Mouse (Mus musculus): Measurements from ENCODE around the gene Clic4. TPM values are rescaled to one million over a fixed set of nuclear protein-coding genes. Genes with fewer than 3 reads are reported as not detected.

Clic4 gene
- polyA plus RNA-seq, 1 experiment: 34.8 TPM

DNA sequence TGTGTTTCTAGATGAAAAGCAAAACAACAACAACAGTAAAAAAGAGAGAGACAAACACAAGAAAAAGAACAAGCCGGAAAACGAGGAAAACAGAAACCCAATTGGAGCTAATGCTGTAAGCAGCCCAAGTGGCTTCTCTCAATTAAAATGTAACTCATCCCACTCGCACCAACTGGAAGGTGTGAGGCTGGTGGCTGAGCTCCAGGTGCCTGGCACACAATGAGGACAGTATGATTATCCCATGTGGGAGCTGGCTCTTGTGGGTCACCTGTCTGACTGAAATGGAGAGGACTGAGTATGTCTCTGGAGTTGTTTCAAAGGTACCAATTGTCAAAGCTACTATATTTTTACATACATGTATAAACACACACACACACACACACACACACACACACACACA is 41.5 kb downstream of the Clic4 start:
- WGBS: 94% methylated on average over 3 of the region's 3 CpGs
- H3K27ac ChIP-seq (ENCODE audit: control insufficient read depth, insufficient read depth, low read depth, low read length, poor library complexity): no peak overlapping the region
- TF ChIP-seq CTCF (IDR thresholded peaks at IDR 0.05; ENCODE audit: control insufficient read depth, insufficient read depth, low read length) (no peak), POLR2A (IDR thresholded peaks at IDR 0.05; ENCODE audit: borderline replicate concordance, control insufficient read depth, low read depth, low read length) (no peak)
- H3K4me1 ChIP-seq (ENCODE audit: control insufficient read depth, insufficient read depth, low read length): no peaks in the 10 kb centered on the region
- H3K4me3 ChIP-seq (replicated peaks; ENCODE audit: control insufficient read depth, low read depth, low read length): no peak overlapping the region

DNA sequence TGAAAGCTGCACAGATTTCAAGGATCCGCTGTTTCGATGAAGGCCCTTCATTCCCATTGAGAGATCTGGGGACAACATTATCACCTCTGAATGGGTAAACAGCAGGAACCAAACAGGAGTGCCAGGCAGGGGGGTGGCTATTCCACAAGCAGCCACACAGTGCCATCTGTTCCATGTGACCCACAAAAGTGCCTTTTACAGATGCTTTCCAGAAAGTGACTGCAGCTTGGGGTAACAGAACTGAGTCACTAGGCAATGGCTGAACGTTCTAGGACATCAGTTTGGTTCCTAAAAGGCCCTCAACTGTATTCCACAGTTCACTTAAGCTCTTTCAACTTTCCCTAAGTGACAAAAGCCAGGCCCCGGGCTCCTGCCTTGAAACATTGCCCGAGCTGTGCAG is 42.0 kb downstream of the Clic4 start:
- Histone ChIP-seq H3K27ac (ENCODE audit: control insufficient read depth, insufficient read depth, low read depth, low read length, poor library complexity) (no peak overlapping the region), H3K4me1 (ENCODE audit: control insufficient read depth, insufficient read depth, low read length) (peaks cover 2% of the 10 kb centered on the region; the same call in 1 of the 2 replicates), H3K4me3 (replicated peaks; ENCODE audit: control insufficient read depth, low read depth, low read length) (no peak overlapping the region)
- 87% methylated on average over 5 of the region's 5 CpGs for WGBS
- TF ChIP-seq CTCF (IDR thresholded peaks at IDR 0.05; ENCODE audit: control insufficient read depth, insufficient read depth, low read length): no peak
- no peak for TF ChIP-seq POLR2A (IDR thresholded peaks at IDR 0.05; ENCODE audit: borderline replicate concordance, control insufficient read depth, low read depth, low read length)

DNA sequence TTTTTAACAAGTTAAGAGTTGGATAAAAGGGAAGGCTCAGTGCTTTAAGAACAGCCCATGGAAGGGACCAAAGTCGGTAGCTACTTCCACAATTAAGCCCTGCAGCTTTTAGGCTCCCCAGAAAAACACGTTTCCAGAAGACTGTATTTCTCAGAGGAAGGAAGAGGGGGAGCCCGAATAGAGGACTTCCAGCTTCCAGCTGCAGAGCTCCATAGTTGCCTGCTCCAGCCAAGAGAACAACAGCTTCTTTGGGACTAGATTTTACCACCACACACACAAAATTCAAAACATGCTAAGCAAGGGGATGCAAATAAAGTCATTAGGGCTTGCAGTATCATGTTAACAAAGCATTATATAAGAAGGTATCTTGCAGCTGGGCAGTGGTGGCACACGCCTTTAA is 42.7 kb downstream of the Clic4 start:
- 19% methylated on average over 4 of the region's 4 CpGs for WGBS
- H3K4me3 ChIP-seq (replicated peaks; ENCODE audit: control insufficient read depth, low read depth, low read length): no peak overlapping the region
- TF ChIP-seq POLR2A (IDR thresholded peaks at IDR 0.05; ENCODE audit: borderline replicate concordance, control insufficient read depth, low read depth, low read length) (no peak), CTCF (IDR thresholded peaks at IDR 0.05; ENCODE audit: control insufficient read depth, insufficient read depth, low read length) (no peak)
- peaks cover 2% of the 10 kb centered on the region; the same call in 1 of the 2 replicates for H3K4me1 ChIP-seq (ENCODE audit: control insufficient read depth, insufficient read depth, low read length)
- H3K27ac ChIP-seq (ENCODE audit: control insufficient read depth, insufficient read depth, low read depth, low read length, poor library complexity): no peak overlapping the region

DNA sequence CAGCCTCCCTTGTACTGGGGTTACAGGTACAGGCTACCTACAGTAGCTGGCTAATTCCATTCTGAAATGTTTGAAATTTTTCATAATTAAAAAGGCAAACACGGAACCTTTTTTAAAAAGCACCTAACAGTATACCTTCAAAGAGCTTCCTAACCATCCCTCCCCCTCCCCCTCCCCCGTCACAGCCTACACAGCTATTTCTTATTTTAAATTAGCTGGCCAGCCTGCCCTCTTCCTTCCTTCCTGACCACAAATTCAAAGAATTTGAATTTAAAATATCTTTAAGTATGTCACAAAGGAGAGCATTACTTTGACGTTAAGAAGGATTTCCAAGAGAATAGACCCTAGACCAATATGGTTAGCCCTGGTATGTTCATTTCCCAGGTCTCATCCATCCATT is 44.5 kb downstream of the Clic4 start:
- TF ChIP-seq CTCF (IDR thresholded peaks at IDR 0.05; ENCODE audit: control insufficient read depth, insufficient read depth, low read length) (no peak), POLR2A (IDR thresholded peaks at IDR 0.05; ENCODE audit: borderline replicate concordance, control insufficient read depth, low read depth, low read length) (no peak)
- no peak overlapping the region for H3K4me3 ChIP-seq (replicated peaks; ENCODE audit: control insufficient read depth, low read depth, low read length)
- 19% methylated on average over 3 of the region's 3 CpGs for WGBS
- peaks cover 2% of the 10 kb centered on the region; the same call in 1 of the 2 replicates for H3K4me1 ChIP-seq (ENCODE audit: control insufficient read depth, insufficient read depth, low read length)
- no peak overlapping the region for H3K27ac ChIP-seq (ENCODE audit: control insufficient read depth, insufficient read depth, low read depth, low read length, poor library complexity)

DNA sequence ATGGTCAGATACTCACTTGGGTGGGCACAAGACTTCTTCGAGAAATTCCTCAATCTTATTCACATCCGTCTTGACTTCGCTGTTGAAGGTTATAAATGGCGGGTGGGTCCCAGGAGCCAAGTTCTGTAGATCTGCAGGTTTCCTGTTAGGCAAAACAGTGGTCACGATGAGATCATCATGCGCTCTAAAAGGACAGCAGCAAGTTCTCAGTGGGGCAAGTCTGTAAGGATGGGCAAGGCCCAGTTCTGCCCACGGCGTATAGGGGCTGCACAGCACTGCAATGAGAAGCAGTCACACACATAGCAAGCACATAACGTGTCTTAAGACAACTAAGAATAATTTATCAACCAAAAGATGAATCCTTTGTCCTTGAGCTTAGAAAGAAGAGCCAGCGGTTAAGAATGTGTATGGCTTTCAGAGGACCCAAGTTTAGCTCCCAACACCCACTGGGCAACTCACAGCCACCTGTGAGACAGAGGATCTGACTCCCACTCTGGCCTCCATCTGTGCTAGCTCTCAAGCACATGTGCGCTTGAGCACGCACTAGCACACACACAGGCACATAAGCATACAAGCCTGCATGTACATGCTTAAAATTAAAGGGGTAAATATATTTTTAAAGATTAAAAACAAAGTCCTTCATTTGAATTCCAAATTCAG is 46.5 kb downstream of the Clic4 start:
- Histone ChIP-seq H3K4me1 (ENCODE audit: control insufficient read depth, insufficient read depth, low read length) (peaks cover 2% of the 10 kb centered on the region; the same call in 1 of the 2 replicates), H3K4me3 (replicated peaks; ENCODE audit: control insufficient read depth, low read depth, low read length) (no peak overlapping the region), H3K27ac (ENCODE audit: control insufficient read depth, insufficient read depth, low read depth, low read length, poor library complexity) (no peak overlapping the region)
- TF ChIP-seq POLR2A (IDR thresholded peaks at IDR 0.05; ENCODE audit: borderline replicate concordance, control insufficient read depth, low read depth, low read length) (no peak), CTCF (IDR thresholded peaks at IDR 0.05; ENCODE audit: control insufficient read depth, insufficient read depth, low read length) (no peak)
- 49% methylated on average over 12 of the region's 12 CpGs for WGBS

DNA sequence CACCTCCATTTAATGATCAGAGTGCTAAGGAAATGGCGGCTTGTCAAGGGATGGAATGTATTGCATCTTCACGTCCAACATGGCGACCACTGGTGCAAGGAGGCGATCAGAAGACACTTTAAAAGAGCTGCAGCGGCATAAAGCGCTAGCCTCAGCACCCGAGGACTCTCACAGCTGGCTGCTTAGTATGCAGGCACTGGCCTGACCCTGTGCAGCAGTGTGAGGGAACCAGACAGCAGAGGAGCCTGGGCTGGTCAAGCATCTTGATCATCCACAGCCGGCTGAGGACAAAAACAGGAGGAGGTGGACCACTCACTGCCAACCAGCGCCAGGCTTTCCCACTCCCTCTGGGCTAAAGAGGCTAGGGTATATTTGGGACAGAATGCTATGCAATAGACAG is 48.8 kb downstream of the Clic4 start:
- WGBS: 90% methylated on average over 9 of the region's 9 CpGs
- no peak overlapping the region for H3K4me3 ChIP-seq (replicated peaks; ENCODE audit: control insufficient read depth, low read depth, low read length)
- TF ChIP-seq POLR2A (IDR thresholded peaks at IDR 0.05; ENCODE audit: borderline replicate concordance, control insufficient read depth, low read depth, low read length): no peak
- TF ChIP-seq CTCF (IDR thresholded peaks at IDR 0.05; ENCODE audit: control insufficient read depth, insufficient read depth, low read length): no peak
- no peak overlapping the region for H3K27ac ChIP-seq (ENCODE audit: control insufficient read depth, insufficient read depth, low read depth, low read length, poor library complexity)
- H3K4me1 ChIP-seq (ENCODE audit: control insufficient read depth, insufficient read depth, low read length): peaks cover 2% of the 10 kb centered on the region; the same call in 1 of the 2 replicates

DNA sequence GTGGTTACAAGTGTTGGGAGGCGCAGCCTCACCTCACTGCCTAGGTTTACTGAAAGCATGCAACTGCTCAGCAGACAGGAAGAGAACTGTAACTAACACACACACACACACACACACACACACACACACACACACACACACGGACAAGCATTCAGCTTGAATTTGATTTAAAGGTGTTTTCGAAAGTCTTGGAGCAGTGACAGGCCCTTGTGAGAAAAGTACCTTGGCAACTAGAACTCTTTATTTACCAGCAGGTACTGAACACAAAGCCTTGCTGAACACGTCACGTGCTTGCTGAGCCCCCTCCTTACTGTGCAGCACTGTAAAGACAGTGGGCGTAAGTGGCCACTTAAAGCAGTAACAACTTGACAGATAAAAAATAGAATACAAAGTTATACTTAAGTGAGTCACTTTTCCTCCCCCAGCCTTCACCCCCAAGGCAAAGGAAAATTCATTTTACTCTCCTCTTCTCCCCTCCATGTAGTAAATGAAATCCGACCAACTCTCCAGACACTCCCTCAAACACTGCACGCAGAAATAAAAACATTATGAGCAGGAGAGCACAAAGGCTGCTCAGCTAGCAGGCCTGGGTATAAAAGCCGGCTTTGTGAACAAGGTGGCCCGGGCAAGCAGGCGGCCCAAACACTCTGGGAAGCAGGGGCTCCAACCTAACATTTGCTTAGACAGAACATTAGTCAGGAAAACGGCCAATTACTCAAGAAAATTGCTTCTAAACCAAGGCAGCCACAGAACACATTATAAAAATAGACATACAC is 50.8 kb downstream of the Clic4 start:
- H3K27ac ChIP-seq (ENCODE audit: control insufficient read depth, insufficient read depth, low read depth, low read length, poor library complexity): no peak overlapping the region
- no peak for TF ChIP-seq CTCF (IDR thresholded peaks at IDR 0.05; ENCODE audit: control insufficient read depth, insufficient read depth, low read length)
- no peak for TF ChIP-seq POLR2A (IDR thresholded peaks at IDR 0.05; ENCODE audit: borderline replicate concordance, control insufficient read depth, low read depth, low read length)
- H3K4me3 ChIP-seq (replicated peaks; ENCODE audit: control insufficient read depth, low read depth, low read length): no peak overlapping the region
- 86% methylated on average over 12 of the region's 12 CpGs for WGBS
- peaks cover 2% of the 10 kb centered on the region; the same call in 1 of the 2 replicates for H3K4me1 ChIP-seq (ENCODE audit: control insufficient read depth, insufficient read depth, low read length)

DNA sequence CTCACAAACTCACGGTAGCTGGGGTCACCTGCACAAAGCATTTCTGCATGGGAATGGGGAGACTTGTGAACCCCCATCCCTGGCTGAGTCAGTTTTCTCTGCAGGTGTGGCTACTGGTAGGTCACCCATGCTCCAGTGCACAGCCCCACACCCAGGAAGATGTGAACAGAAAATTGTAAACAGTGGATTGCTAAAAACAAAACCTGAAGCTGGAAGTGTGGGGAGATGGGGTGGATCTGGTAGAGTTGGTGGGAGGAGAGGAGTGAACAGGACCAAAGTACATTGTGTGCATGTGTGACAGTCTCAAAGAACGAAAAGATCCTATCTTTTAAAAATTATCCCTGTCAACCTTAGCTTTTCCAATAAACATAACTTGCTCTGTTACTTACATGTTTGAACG is 52.0 kb downstream of the Clic4 start:
- WGBS: 87% methylated on average over 3 of the region's 3 CpGs
- H3K4me3 ChIP-seq (replicated peaks; ENCODE audit: control insufficient read depth, low read depth, low read length): no peak overlapping the region
- TF ChIP-seq CTCF (IDR thresholded peaks at IDR 0.05; ENCODE audit: control insufficient read depth, insufficient read depth, low read length) (no peak), POLR2A (IDR thresholded peaks at IDR 0.05; ENCODE audit: borderline replicate concordance, control insufficient read depth, low read depth, low read length) (no peak)
- H3K4me1 ChIP-seq (ENCODE audit: control insufficient read depth, insufficient read depth, low read length): no peaks in the 10 kb centered on the region
- H3K27ac ChIP-seq (ENCODE audit: control insufficient read depth, insufficient read depth, low read depth, low read length, poor library complexity): no peak overlapping the region
